Mouse (Mus musculus): Measurements from ENCODE around the gene Npas3. TPM values are rescaled to one million over a fixed set of nuclear protein-coding genes. Genes with fewer than 3 reads are reported as not detected.

Gene Npas3
- polyA plus RNA-seq, 1 experiment: 0.01 TPM

GRCm38 (mm10) chr12:53869981-53870380 is 621.5 kb downstream of the Npas3 start:
- Histone ChIP-seq H3K36me3 (ENCODE audit: control insufficient read depth, insufficient read depth) (no peaks in the 10 kb centered on the region), H3K79me2 (ENCODE audit: control insufficient read depth, insufficient read depth) (no peaks in the 10 kb centered on the region), H3ac (ENCODE audit: control insufficient read depth, insufficient read length, low read depth) (no peak overlapping the region), H3K79me3 (ENCODE audit: low read depth) (no peaks in the 10 kb centered on the region), H3K27me3 (ENCODE audit: control insufficient read depth, insufficient read depth, insufficient read length) (no peaks in the 10 kb centered on the region), H3K4me3 (ENCODE audit: insufficient read depth, poor library complexity, severe bottlenecking) (no peak overlapping the region)
- no peak for TF ChIP-seq CTCF (IDR thresholded peaks at IDR 0.05; ENCODE audit: control insufficient read depth, insufficient read depth, insufficient read length)

- H3K79me3 ChIP-seq (ENCODE audit: low read depth): no peaks in the 10 kb centered on the region
- no peak overlapping the region for H3ac ChIP-seq (ENCODE audit: control insufficient read depth, insufficient read length, low read depth)
- no peaks in the 10 kb centered on the region for H3K27me3 ChIP-seq (ENCODE audit: control insufficient read depth, insufficient read depth, insufficient read length)
- TF ChIP-seq MAX (IDR thresholded peaks at IDR 0.05) (no peak), FOSL1 (IDR thresholded peaks at IDR 0.05; ENCODE audit: insufficient read depth, low read length, poor library complexity, severe bottlenecking) (no peak), CEBPB (IDR thresholded peaks at IDR 0.05; ENCODE audit: low read depth) (no peak), MYOD1 (IDR thresholded peaks at IDR 0.05; ENCODE audit: control insufficient read depth, insufficient read length, low read depth) (no peak), CTCF (IDR thresholded peaks at IDR 0.05; ENCODE audit: control insufficient read depth, insufficient read depth, insufficient read length) (no peak)
- H3K79me2 ChIP-seq (ENCODE audit: control insufficient read depth, insufficient read depth): no peaks in the 10 kb centered on the region
- H3K4me3 ChIP-seq (ENCODE audit: insufficient read depth, poor library complexity, severe bottlenecking): no peak overlapping the region
- no peaks in the 10 kb centered on the region for H3K36me3 ChIP-seq (ENCODE audit: control insufficient read depth, insufficient read depth)
Measured at GRCm38 (mm10) chr12:53875226-53875625, 626.7 kb downstream of the Npas3 start.

- Histone ChIP-seq H3K36me3 (ENCODE audit: control insufficient read depth, insufficient read depth) (no peaks in the 10 kb centered on the region), H3K4me3 (ENCODE audit: insufficient read depth, poor library complexity, severe bottlenecking) (no peak overlapping the region), H3K79me2 (ENCODE audit: control insufficient read depth, insufficient read depth) (no peaks in the 10 kb centered on the region), H3K27me3 (ENCODE audit: control insufficient read depth, insufficient read depth, insufficient read length) (no peaks in the 10 kb centered on the region), H3ac (ENCODE audit: control insufficient read depth, insufficient read length, low read depth) (no peak overlapping the region), H3K79me3 (ENCODE audit: low read depth) (no peaks in the 10 kb centered on the region)
- no peak for TF ChIP-seq CEBPB (IDR thresholded peaks at IDR 0.05; ENCODE audit: low read depth)
- no peak for TF ChIP-seq MYOD1 (IDR thresholded peaks at IDR 0.05; ENCODE audit: control insufficient read depth, insufficient read length, low read depth)
- no peak for TF ChIP-seq MAX (IDR thresholded peaks at IDR 0.05)
- TF ChIP-seq FOSL1 (IDR thresholded peaks at IDR 0.05; ENCODE audit: insufficient read depth, low read length, poor library complexity, severe bottlenecking): no peak
- TF ChIP-seq CTCF (IDR thresholded peaks at IDR 0.05; ENCODE audit: control insufficient read depth, insufficient read depth, insufficient read length): no peak
- no peak for TF ChIP-seq USF1 (IDR thresholded peaks at IDR 0.05; ENCODE audit: low read depth)
- TF ChIP-seq MYOG (IDR thresholded peaks at IDR 0.05; ENCODE audit: control insufficient read depth, extremely low read depth, insufficient read length): no peak
Measured at GRCm38 (mm10) chr12:53876693-53877092, 628.2 kb downstream of the Npas3 start.

- no peak for TF ChIP-seq USF1 (IDR thresholded peaks at IDR 0.05; ENCODE audit: low read depth)
- no peak for TF ChIP-seq MAX (IDR thresholded peaks at IDR 0.05)
- TF ChIP-seq FOSL1 (IDR thresholded peaks at IDR 0.05; ENCODE audit: insufficient read depth, low read length, poor library complexity, severe bottlenecking): no peak
- no peak for TF ChIP-seq MYOG (IDR thresholded peaks at IDR 0.05; ENCODE audit: control insufficient read depth, extremely low read depth, insufficient read length)
- TF ChIP-seq CTCF (IDR thresholded peaks at IDR 0.05; ENCODE audit: control insufficient read depth, insufficient read depth, insufficient read length): no peak
- no peak for TF ChIP-seq MYOD1 (IDR thresholded peaks at IDR 0.05; ENCODE audit: control insufficient read depth, insufficient read length, low read depth)
- TF ChIP-seq CEBPB (IDR thresholded peaks at IDR 0.05; ENCODE audit: low read depth): no peak
- Histone ChIP-seq H3K4me3 (ENCODE audit: insufficient read depth, poor library complexity, severe bottlenecking) (no peak overlapping the region), H3K79me3 (ENCODE audit: low read depth) (no peaks in the 10 kb centered on the region), H3K27me3 (ENCODE audit: control insufficient read depth, insufficient read depth, insufficient read length) (no peaks in the 10 kb centered on the region), H3ac (ENCODE audit: control insufficient read depth, insufficient read length, low read depth) (no peak overlapping the region), H3K79me2 (ENCODE audit: control insufficient read depth, insufficient read depth) (no peaks in the 10 kb centered on the region), H3K36me3 (ENCODE audit: control insufficient read depth, insufficient read depth) (no peaks in the 10 kb centered on the region)
Measured at GRCm38 (mm10) chr12:53881684-53882083, 633.2 kb downstream of the Npas3 start.

- Histone ChIP-seq H3K79me3 (ENCODE audit: low read depth) (no peaks in the 10 kb centered on the region), H3K36me3 (ENCODE audit: control insufficient read depth, insufficient read depth) (no peaks in the 10 kb centered on the region), H3K27me3 (ENCODE audit: control insufficient read depth, insufficient read depth, insufficient read length) (no peaks in the 10 kb centered on the region), H3K4me3 (ENCODE audit: insufficient read depth, poor library complexity, severe bottlenecking) (no peak overlapping the region), H3K79me2 (ENCODE audit: control insufficient read depth, insufficient read depth) (no peaks in the 10 kb centered on the region), H3ac (ENCODE audit: control insufficient read depth, insufficient read length, low read depth) (no peak overlapping the region)
- TF ChIP-seq MYOD1 (IDR thresholded peaks at IDR 0.05; ENCODE audit: control insufficient read depth, insufficient read length, low read depth) (no peak), USF1 (IDR thresholded peaks at IDR 0.05; ENCODE audit: low read depth) (no peak), CEBPB (IDR thresholded peaks at IDR 0.05; ENCODE audit: low read depth) (no peak), MYOG (IDR thresholded peaks at IDR 0.05; ENCODE audit: control insufficient read depth, extremely low read depth, insufficient read length) (no peak), CTCF (IDR thresholded peaks at IDR 0.05; ENCODE audit: control insufficient read depth, insufficient read depth, insufficient read length) (no peak), MAX (IDR thresholded peaks at IDR 0.05) (no peak), FOSL1 (IDR thresholded peaks at IDR 0.05; ENCODE audit: insufficient read depth, low read length, poor library complexity, severe bottlenecking) (no peak)
Measured at GRCm38 (mm10) chr12:53882863-53883262, 634.4 kb downstream of the Npas3 start.

- H3K79me3 ChIP-seq (ENCODE audit: low read depth): no peaks in the 10 kb centered on the region
- no peaks in the 10 kb centered on the region for H3K27me3 ChIP-seq (ENCODE audit: control insufficient read depth, insufficient read depth, insufficient read length)
- H3ac ChIP-seq (ENCODE audit: control insufficient read depth, insufficient read length, low read depth): no peak overlapping the region
- H3K36me3 ChIP-seq (ENCODE audit: control insufficient read depth, insufficient read depth): no peaks in the 10 kb centered on the region
- TF ChIP-seq USF1 (IDR thresholded peaks at IDR 0.05; ENCODE audit: low read depth) (no peak), CTCF (IDR thresholded peaks at IDR 0.05; ENCODE audit: control insufficient read depth, insufficient read depth, insufficient read length) (no peak), MYOG (IDR thresholded peaks at IDR 0.05; ENCODE audit: control insufficient read depth, extremely low read depth, insufficient read length) (no peak), CEBPB (IDR thresholded peaks at IDR 0.05; ENCODE audit: low read depth) (no peak), FOSL1 (IDR thresholded peaks at IDR 0.05; ENCODE audit: insufficient read depth, low read length, poor library complexity, severe bottlenecking) (no peak), MAX (IDR thresholded peaks at IDR 0.05) (no peak), MYOD1 (IDR thresholded peaks at IDR 0.05; ENCODE audit: control insufficient read depth, insufficient read length, low read depth) (no peak)
- no peaks in the 10 kb centered on the region for H3K79me2 ChIP-seq (ENCODE audit: control insufficient read depth, insufficient read depth)
- no peak overlapping the region for H3K4me3 ChIP-seq (ENCODE audit: insufficient read depth, poor library complexity, severe bottlenecking)
Measured at GRCm38 (mm10) chr12:53888624-53889023, 640.1 kb downstream of the Npas3 start.

Measured in C2C12 (cell line).